Mouse (Mus musculus) stomach, embryonic 16.5 days (tissue): ENCODE measurements at regions not wholly inside any gene's neighbourhood (a gene's known extent, or its start where the extent isn't known, plus 50 kb on each side); places are given as distances from the start of the nearest gene placed in this dataset.

Source experiments
- ATAC-seq: fragments of 200-750 bp; cut with Nextera tagmentation; 2 replicates; pipeline ENCODE4 v1.8.0; 2017; ENCODE audit warnings: moderate number of reproducible peaks, moderate TSS enrichment; ENCODE audit not compliant: insufficient read depth, low FRiP score
- H3K27ac ChIP-seq: fragments of 300-500 bp; sonication (generic); 2 replicates; pipeline ENCODE4 v1.5.1; 2014; ENCODE audit warnings: low read length
- H3K27me3 ChIP-seq: fragments of 300-500 bp; sonication (generic); 2 replicates; pipeline ENCODE4 v1.6.1; 2014; ENCODE audit warnings: low read length, control low read depth, mixed read lengths; ENCODE audit not compliant: control insufficient read depth, insufficient read depth
- H3K36me3 ChIP-seq: fragments of 300-500 bp; sonication (generic); 2 replicates; pipeline ENCODE4 v1.6.1; 2014; ENCODE audit warnings: low read length; ENCODE audit not compliant: control insufficient read depth, insufficient read depth
- H3K4me1 ChIP-seq: fragments of 300-500 bp; sonication (generic); 2 replicates; pipeline ENCODE4 v1.6.1; 2014; ENCODE audit warnings: low read length, control low read depth, mixed read lengths; ENCODE audit not compliant: control insufficient read depth, insufficient read depth
- H3K4me2 ChIP-seq: fragments of 300-500 bp; sonication (generic); 2 replicates; pipeline ENCODE4 v1.6.1; 2014; ENCODE audit warnings: low read depth, low read length, mixed read lengths
- H3K4me3 ChIP-seq: fragments of 300-500 bp; sonication (generic); replicated peaks from 2 replicates; pipeline ENCODE4 v1.5.1; 2014; ENCODE audit warnings: mild to moderate bottlenecking, low read length
- H3K9ac ChIP-seq: fragments of 300-500 bp; sonication (generic); 2 replicates; pipeline ENCODE4 v1.6.1; 2014; ENCODE audit warnings: low read length
- H3K9me3 ChIP-seq: fragments of 300-500 bp; sonication (generic); replicated peaks from 2 replicates; pipeline ENCODE4 v1.6.1; 2016; ENCODE audit warnings: low read length, control low read depth; ENCODE audit not compliant: control insufficient read depth
- WGBS: fragments of 180-500 bp; shearing (Covaris S2); extraction: QIAGEN DNeasy Blood & Tissue Kit; methylation state at CpG from one replicate; pipeline ENCODE4 v1.1.7; 2014; 5-methylcytosine and 5-hydroxymethylcytosine counted together

GRCm38 (mm10) chr14:61788998-61789790 lies 181.9 kb downstream of the Kcnrg start:
- Histone ChIP-seq H3K4me1 (no peaks in the 10 kb centered on the region), H3K27me3 (no peaks in the 10 kb centered on the region), H3K9me3 (no peaks in the 10 kb centered on the region), H3K4me3 (no peak overlapping the region), H3K4me2 (no peak overlapping the region), H3K36me3 (no peaks in the 10 kb centered on the region), H3K27ac (no peak overlapping the region), H3K9ac (no peak overlapping the region)
- WGBS = 84% methylated on average over 20 of the region's 20 CpGs
- no peak for ATAC-seq

- Histone ChIP-seq H3K27ac (no peak overlapping the region), H3K36me3 (no peaks in the 10 kb centered on the region), H3K4me1 (no peaks in the 10 kb centered on the region), H3K9me3 (no peaks in the 10 kb centered on the region), H3K27me3 (no peaks in the 10 kb centered on the region), H3K4me2 (no peak overlapping the region), H3K9ac (no peak overlapping the region), H3K4me3 (no peak overlapping the region)
- 80% methylated on average over 7 of the region's 7 CpGs for WGBS
- ATAC-seq = no peak
Observed at GRCm38 (mm10) chr14:61795976-61796645, 188.9 kb downstream of the Kcnrg start.

- Histone ChIP-seq H3K27ac (no peak overlapping the region), H3K36me3 (no peaks in the 10 kb centered on the region), H3K4me2 (no peak overlapping the region), H3K9ac (no peak overlapping the region), H3K4me3 (no peak overlapping the region), H3K9me3 (no peaks in the 10 kb centered on the region), H3K4me1 (no peaks in the 10 kb centered on the region), H3K27me3 (no peaks in the 10 kb centered on the region)
- ATAC-seq = no peak
- whole genome bisulfite sequencing = 88% methylated on average over 7 of the region's 7 CpGs
Observed at GRCm38 (mm10) chr14:61796671-61797070, 189.4 kb downstream of the Kcnrg start.

- 43% methylated on average over 1 of the region's 1 CpGs for WGBS
Observed at GRCm38 (mm10) chr14:61803421-61803925, 196.2 kb downstream of the Kcnrg start.

GRCm38 (mm10) chr14:61805433-61805832 lies 198.2 kb downstream of the Kcnrg start:
- WGBS = 70% methylated on average over 2 of the region's 2 CpGs

More at GRCm38 (mm10) chr14:61803421-61803925, 196.2 kb downstream of the Kcnrg start:
- Histone ChIP-seq H3K9ac (no peak overlapping the region), H3K27ac (no peak overlapping the region), H3K4me1 (no peaks in the 10 kb centered on the region), H3K27me3 (no peaks in the 10 kb centered on the region), H3K9me3 (no peaks in the 10 kb centered on the region), H3K36me3 (no peaks in the 10 kb centered on the region), H3K4me2 (no peak overlapping the region), H3K4me3 (no peak overlapping the region)
- no peak for ATAC-seq

GRCm38 (mm10) chr14:61808193-61808592 lies 200.9 kb downstream of the Kcnrg start:
- ATAC-seq = no peak
- Histone ChIP-seq H3K36me3 (no peaks in the 10 kb centered on the region), H3K27ac (no peak overlapping the region), H3K4me3 (no peak overlapping the region), H3K9ac (no peak overlapping the region), H3K9me3 (no peaks in the 10 kb centered on the region), H3K4me1 (no peaks in the 10 kb centered on the region), H3K4me2 (no peak overlapping the region), H3K27me3 (no peaks in the 10 kb centered on the region)
- WGBS = 57% methylated on average over 9 of the region's 9 CpGs

More at GRCm38 (mm10) chr14:61805433-61805832, 198.2 kb downstream of the Kcnrg start:
- Histone ChIP-seq H3K36me3 (no peaks in the 10 kb centered on the region), H3K9ac (no peak overlapping the region), H3K27ac (no peak overlapping the region), H3K4me2 (no peak overlapping the region), H3K4me1 (no peaks in the 10 kb centered on the region), H3K4me3 (no peak overlapping the region), H3K27me3 (no peaks in the 10 kb centered on the region), H3K9me3 (no peaks in the 10 kb centered on the region)
- no peak for ATAC-seq

GRCm38 (mm10) chr14:61809716-61810437 lies 202.6 kb downstream of the Kcnrg start:
- no peaks in the 10 kb centered on the region for H3K9me3 ChIP-seq
- 49% methylated on average over 10 of the region's 10 CpGs for WGBS
- H3K4me1 ChIP-seq = no peaks in the 10 kb centered on the region
- H3K27me3 ChIP-seq = no peaks in the 10 kb centered on the region
- ATAC-seq = no peak
- no peaks in the 10 kb centered on the region for H3K36me3 ChIP-seq
- no peak overlapping the region for H3K4me3 ChIP-seq
- no peak overlapping the region for H3K27ac ChIP-seq
- no peak overlapping the region for H3K9ac ChIP-seq
- H3K4me2 ChIP-seq = no peak overlapping the region

- no peak overlapping the region for H3K9ac ChIP-seq
- ATAC-seq = no peak
- no peak overlapping the region for H3K4me2 ChIP-seq
- no peaks in the 10 kb centered on the region for H3K27me3 ChIP-seq
- no peaks in the 10 kb centered on the region for H3K4me1 ChIP-seq
- no peak overlapping the region for H3K4me3 ChIP-seq
- no peak overlapping the region for H3K27ac ChIP-seq
- WGBS = 41% methylated on average over 5 of the region's 5 CpGs
- no peaks in the 10 kb centered on the region for H3K36me3 ChIP-seq
- no peaks in the 10 kb centered on the region for H3K9me3 ChIP-seq
Observed at GRCm38 (mm10) chr14:61810836-61811235, 203.6 kb downstream of the Kcnrg start.

- H3K27ac ChIP-seq = no peak overlapping the region
- no peaks in the 10 kb centered on the region for H3K27me3 ChIP-seq
- H3K4me1 ChIP-seq = no peaks in the 10 kb centered on the region
- no peak overlapping the region for H3K9ac ChIP-seq
- no peaks in the 10 kb centered on the region for H3K36me3 ChIP-seq
- H3K4me2 ChIP-seq = no peak overlapping the region
- no peak overlapping the region for H3K4me3 ChIP-seq
- 57% methylated on average over 11 of the region's 11 CpGs for WGBS
- no peaks in the 10 kb centered on the region for H3K9me3 ChIP-seq
- no peak for ATAC-seq
Observed at GRCm38 (mm10) chr14:61817711-61818110, 210.5 kb downstream of the Kcnrg start.
